Mouse (Mus musculus): ENCODE results near the gene Kxd1.
"Not testable (repeated sequence)": the region's sequence is repeated elsewhere in the genome, so short reads cannot be mapped to it uniquely, and the experiment has no call there.

Kxd1 gene

GRCm38 (mm10) chr8:70517940-70518643 is 9.7 kb downstream of the Kxd1 start:
- DNase-seq (ENCODE audit: low read depth, low spot score): peak; percentile 75

- no peak for DNase-seq (ENCODE audit: low read depth, low spot score)
These were observed 14.3 kb downstream of the Kxd1 start for GRCm38 (mm10) chr8:70513441-70513840.

GRCm38 (mm10) chr8:70512253-70512903 is 15.4 kb downstream of the Kxd1 start:
- no peak for DNase-seq (ENCODE audit: low read depth, low spot score)

GRCm38 (mm10) chr8:70511770-70512169 is 16.0 kb downstream of the Kxd1 start:
- DNase-seq (ENCODE audit: low read depth, low spot score): no peak

- not testable (repeated sequence) for DNase-seq (ENCODE audit: low read depth, low spot score)
These were observed 16.6 kb downstream of the Kxd1 start for GRCm38 (mm10) chr8:70511174-70511573.

GRCm38 (mm10) chr8:70510228-70510915 is 17.4 kb downstream of the Kxd1 start, which contains the start of gene Uba52:
Gene Uba52, minus strand, starts transcription at chr8:70510801.
- DNase-seq (ENCODE audit: low read depth, low spot score): peak; percentile 98

- no peak for DNase-seq (ENCODE audit: low read depth, low spot score)
These were observed 18.3 kb downstream of the Kxd1 start for GRCm38 (mm10) chr8:70509281-70509952.

- no peak for DNase-seq (ENCODE audit: low read depth, low spot score)
These were observed 20.7 kb downstream of the Kxd1 start for GRCm38 (mm10) chr8:70507027-70507393.

GRCm38 (mm10) chr8:70506328-70507026 is 21.3 kb downstream of the Kxd1 start, which contains the start of gene Rex1bd:
Gene Rex1bd, minus strand, starts transcription at chr8:70506752.
- DNase-seq (ENCODE audit: low read depth, low spot score): peak; percentile 99

- DNase-seq (ENCODE audit: low read depth, low spot score): no peak
These were observed 21.9 kb downstream of the Kxd1 start for GRCm38 (mm10) chr8:70505698-70506327.

GRCm38 (mm10) chr8:70504851-70505250 is 22.9 kb downstream of the Kxd1 start:
- peak; percentile 77 for DNase-seq (ENCODE audit: low read depth, low spot score)

GRCm38 (mm10) chr8:70504291-70504716 is 23.5 kb downstream of the Kxd1 start:
- no peak for DNase-seq (ENCODE audit: low read depth, low spot score)

GRCm38 (mm10) chr8:70503062-70503750 is 24.6 kb downstream of the Kxd1 start:
- DNase-seq (ENCODE audit: low read depth, low spot score): peak; percentile 86

GRCm38 (mm10) chr8:70502540-70502939 is 25.2 kb downstream of the Kxd1 start:
- no peak for DNase-seq (ENCODE audit: low read depth, low spot score)

GRCm38 (mm10) chr8:70501820-70502529 is 25.8 kb downstream of the Kxd1 start:
- no peak for DNase-seq (ENCODE audit: low read depth, low spot score)

- DNase-seq (ENCODE audit: low read depth, low spot score): peak; percentile 73
These were observed 27.1 kb downstream of the Kxd1 start for GRCm38 (mm10) chr8:70500386-70501301.

- no peak for DNase-seq (ENCODE audit: low read depth, low spot score)
These were observed 32.0 kb downstream of the Kxd1 start for GRCm38 (mm10) chr8:70495771-70496062.

GRCm38 (mm10) chr8:70495001-70495770 is 32.6 kb downstream of the Kxd1 start:
- DNase-seq (ENCODE audit: low read depth, low spot score): no peak

Measured in ZHBTc4 (cell line).